Mouse (Mus musculus): ENCODE measurements around the gene Kcnj8. TPM values are rescaled to one million over a fixed set of nuclear protein-coding genes. Genes with fewer than 3 reads are reported as not detected.
"Not testable (repeated sequence)": the region's sequence is repeated elsewhere in the genome, so short reads cannot be mapped to it uniquely, and the experiment has no call there.

Gene Kcnj8
- polyA plus RNA-seq, 1 experiment from 2014 or later: 40.6 TPM

DNA sequence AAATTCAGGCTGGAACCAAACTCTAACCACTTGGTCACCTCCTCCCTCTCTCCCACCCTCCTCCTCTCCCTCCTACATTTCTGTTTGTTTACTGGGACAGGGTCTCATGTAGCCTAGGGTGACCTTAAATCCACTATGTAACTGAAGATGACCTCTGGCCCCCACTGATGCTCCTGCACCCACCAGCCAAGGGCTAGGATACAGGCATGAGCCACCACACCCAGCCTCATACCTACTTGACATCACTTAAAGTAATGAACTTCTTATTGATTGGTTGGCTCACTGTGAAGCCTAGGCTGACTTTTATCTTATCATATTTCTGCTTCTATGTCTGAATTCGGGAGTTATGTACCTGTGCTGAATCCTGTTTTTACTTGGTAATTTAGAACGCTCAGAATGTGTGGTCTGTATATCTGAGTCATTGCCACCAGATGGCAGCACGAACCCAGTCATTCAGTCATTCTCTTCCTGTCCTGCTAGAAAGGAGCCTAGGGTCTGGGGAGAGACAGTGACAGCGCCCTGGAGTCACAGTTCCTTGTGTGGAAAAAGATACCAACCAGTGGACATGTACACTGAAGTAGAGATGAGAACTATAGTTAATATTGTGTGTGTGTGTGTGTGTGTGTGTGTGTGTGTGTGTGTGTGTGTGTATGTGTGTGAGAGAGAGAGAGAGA lies 46.6 kb downstream of the Kcnj8 start:
- no peak overlapping the region for H3K4me2 ChIP-seq (replicated peaks)
- H3K27ac ChIP-seq: no peak overlapping the region
- no peak overlapping the region for H3K4me3 ChIP-seq (replicated peaks)
- WGBS: 8% methylated on average over 4 of the region's 4 CpGs
- ATAC-seq: peak; percentile 84
- no peaks in the 10 kb centered on the region for H3K27me3 ChIP-seq (replicated peaks)
- H3K4me1 ChIP-seq (replicated peaks): 0 out of 2 replicates have a peak, but pooled peaks cover 10% of the 10 kb centered on the region
- no peaks in the 10 kb centered on the region for H3K9me3 ChIP-seq
- H3K9ac ChIP-seq: no peak overlapping the region
- H3K36me3 ChIP-seq: no peaks in the 10 kb centered on the region

DNA sequence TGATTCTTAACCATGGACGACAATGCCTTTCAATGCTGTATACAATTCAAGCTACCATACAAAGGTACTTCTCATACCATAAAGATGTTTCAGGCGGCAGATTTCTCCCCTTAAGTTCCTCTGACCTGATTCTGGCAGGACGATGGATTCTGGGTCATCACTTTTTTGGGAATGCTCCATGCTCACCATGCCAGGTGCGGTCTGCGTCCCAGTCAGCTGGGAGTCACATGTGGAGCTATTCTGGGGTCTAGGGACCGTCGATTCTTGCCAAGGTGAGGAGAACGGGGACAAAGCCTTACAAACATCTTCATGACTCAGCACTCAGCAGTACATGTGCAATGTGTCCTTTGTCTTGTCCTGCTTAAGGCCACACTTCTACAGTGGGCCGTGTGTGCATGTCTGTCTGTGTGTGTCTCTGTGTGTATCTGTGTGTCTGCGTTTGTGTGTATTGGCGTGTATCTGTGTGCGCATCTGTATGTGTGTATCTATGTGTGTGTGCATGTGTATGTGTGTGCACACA lies 49.8 kb downstream of the Kcnj8 start:
- Histone ChIP-seq H3K9ac (no peak overlapping the region), H3K4me3 (replicated peaks) (no peak overlapping the region), H3K27me3 (replicated peaks) (no peaks in the 10 kb centered on the region), H3K36me3 (no peaks in the 10 kb centered on the region), H3K27ac (no peak overlapping the region), H3K9me3 (no peaks in the 10 kb centered on the region), H3K4me1 (replicated peaks) (0 out of 2 replicates have a peak, but pooled peaks cover 2% of the 10 kb centered on the region), H3K4me2 (replicated peaks) (no peak overlapping the region)
- ATAC-seq: no peak
- WGBS: 82% methylated on average over 12 of the region's 12 CpGs

DNA sequence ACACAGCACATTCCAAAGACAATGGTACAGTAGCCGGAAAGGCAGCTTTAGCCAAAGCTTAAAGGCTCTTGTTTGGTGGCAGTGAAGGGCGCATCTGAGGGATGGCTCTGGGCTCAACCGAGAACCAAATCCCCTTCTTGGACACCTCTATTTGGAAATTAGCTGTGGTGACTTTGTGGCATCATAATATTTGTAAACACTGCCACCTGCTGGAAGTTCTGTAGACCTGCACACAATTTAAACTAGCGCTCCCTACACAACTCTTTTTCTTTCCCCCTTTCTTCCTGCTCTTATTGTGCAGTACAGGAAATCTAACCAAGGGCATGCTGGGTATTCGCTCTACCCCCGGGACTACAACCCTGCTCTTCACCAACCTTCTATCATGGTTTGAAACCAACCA lies 52.3 kb downstream of the Kcnj8 start:
- no peak overlapping the region for H3K27ac ChIP-seq
- peak; percentile 40; the same call in 1 of the 2 replicates for ATAC-seq
- H3K9ac ChIP-seq: no peak overlapping the region; the same call in 1 of the 2 replicates
- no peak overlapping the region for H3K4me2 ChIP-seq (replicated peaks)
- no peak overlapping the region for H3K4me3 ChIP-seq (replicated peaks)
- 0 out of 2 replicates have a peak, but pooled peaks cover 2% of the 10 kb centered on the region for H3K4me1 ChIP-seq (replicated peaks)
- no peaks in the 10 kb centered on the region for H3K27me3 ChIP-seq (replicated peaks)
- no peaks in the 10 kb centered on the region for H3K36me3 ChIP-seq
- H3K9me3 ChIP-seq: no peaks in the 10 kb centered on the region
- WGBS: 14% methylated on average over 6 of the region's 6 CpGs

DNA sequence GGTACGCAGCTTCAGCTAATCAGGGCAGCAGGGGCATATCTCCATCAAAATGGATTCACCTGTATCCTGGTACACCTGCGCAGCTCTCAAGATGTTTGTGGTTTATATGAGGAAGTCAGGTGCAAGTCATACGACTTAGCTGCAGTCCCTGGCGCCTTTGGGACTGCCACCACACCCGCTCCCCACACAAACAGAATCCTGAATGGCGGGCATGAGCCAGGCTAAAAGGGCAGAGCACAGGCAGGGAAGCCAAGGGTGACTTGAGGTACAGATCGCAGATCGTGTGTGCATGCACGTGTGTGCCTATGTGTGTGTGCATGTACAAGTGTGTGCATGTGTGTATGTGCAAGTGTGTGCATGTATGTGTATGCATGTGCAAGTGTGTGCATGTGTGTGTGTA lies 56.0 kb downstream of the Kcnj8 start:
- 78% methylated on average over 9 of the region's 9 CpGs for WGBS
- not testable (repeated sequence) for ATAC-seq; H3K36me3 ChIP-seq; H3K4me1 ChIP-seq (replicated peaks); H3K9ac ChIP-seq; H3K4me2 ChIP-seq (replicated peaks); H3K27me3 ChIP-seq (replicated peaks); H3K4me3 ChIP-seq (replicated peaks); H3K9me3 ChIP-seq; H3K27ac ChIP-seq

DNA sequence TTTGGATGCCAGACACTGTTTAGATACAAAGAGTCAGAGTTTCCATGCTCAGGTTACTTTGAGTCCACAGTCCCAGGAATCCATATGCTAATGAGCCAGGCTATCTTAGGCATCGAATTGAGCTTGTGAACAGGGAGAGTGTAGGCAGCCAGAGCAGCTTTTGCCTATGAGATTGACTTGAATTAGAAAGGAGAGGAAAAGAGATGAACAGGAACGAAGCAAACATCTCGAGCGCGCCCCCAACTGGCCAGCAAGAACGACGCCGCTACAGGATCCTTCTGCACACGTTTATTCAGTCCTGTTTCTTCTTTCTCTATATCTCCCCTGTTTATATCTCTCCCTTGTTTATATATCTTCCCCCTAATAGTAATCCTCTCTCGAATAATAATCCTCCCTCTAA lies 56.5 kb downstream of the Kcnj8 start:
- ATAC-seq: no peak
- Histone ChIP-seq H3K9me3 (no peaks in the 10 kb centered on the region), H3K4me3 (replicated peaks) (no peak overlapping the region), H3K4me2 (replicated peaks) (no peak overlapping the region), H3K36me3 (no peaks in the 10 kb centered on the region), H3K27me3 (replicated peaks) (peaks cover 3% of the 10 kb centered on the region; the same call in 1 of the 2 replicates), H3K9ac (no peak overlapping the region), H3K4me1 (replicated peaks) (0 out of 2 replicates have a peak, but pooled peaks cover 2% of the 10 kb centered on the region), H3K27ac (no peak overlapping the region)
- 5% methylated on average over 10 of the region's 10 CpGs for WGBS

Other genes starting within 250 kb of the Kcnj8 start
- not detected in 2 replicates for gene Slco1a5, start 248.6 kb downstream of the Kcnj8 start, polyA plus RNA-seq (2015; fragmentation: Nextera tagmentation; extraction: Ambion mirVana)
- 14.1 and 15.8 TPM in 2 replicates for gene Pyroxd1, start 226.0 kb downstream of the Kcnj8 start, polyA plus RNA-seq (2015; fragmentation: Nextera tagmentation; extraction: Ambion mirVana)
- 17.5 and 23.2 TPM in 2 replicates for gene Recql, start 184.5 kb downstream of the Kcnj8 start, polyA plus RNA-seq (2015; fragmentation: Nextera tagmentation; extraction: Ambion mirVana)
- 67.4 and 81.8 TPM in 2 replicates for gene Golt1b, start 184.4 kb downstream of the Kcnj8 start, polyA plus RNA-seq (2015; fragmentation: Nextera tagmentation; extraction: Ambion mirVana)
- gene Spx, start 158.2 kb downstream of the Kcnj8 start, polyA plus RNA-seq (2015; fragmentation: Nextera tagmentation; extraction: Ambion mirVana): 0.25 and 0.27 TPM in 2 replicates
- gene Gys2, start 98.5 kb downstream of the Kcnj8 start, polyA plus RNA-seq (2015; fragmentation: Nextera tagmentation; extraction: Ambion mirVana): 0.97 and 1.4 TPM in 2 replicates
- 93.1 and 100 TPM in 2 replicates for gene Ldhb, start 63.7 kb downstream of the Kcnj8 start, polyA plus RNA-seq (2015; fragmentation: Nextera tagmentation; extraction: Ambion mirVana)
- 9.6 and 10.0 TPM in 2 replicates for gene Abcc9, start 130.7 kb upstream of the Kcnj8 start, polyA plus RNA-seq (2015; fragmentation: Nextera tagmentation; extraction: Ambion mirVana)
- 135 and 141 TPM in 2 replicates for gene Cmas, start 185.1 kb upstream of the Kcnj8 start, polyA plus RNA-seq (2015; fragmentation: Nextera tagmentation; extraction: Ambion mirVana)
- gene Sult6b2, start 232.9 kb upstream of the Kcnj8 start, polyA plus RNA-seq (2015; fragmentation: Nextera tagmentation; extraction: Ambion mirVana): 20.9 and 24.9 TPM in 2 replicates

Measured in intestine, embryonic 15.5 days (tissue).